Mouse (Mus musculus) forebrain, embryonic 15.5 days (tissue): ENCODE measurements around the gene Por. TPM values are rescaled to one million over a fixed set of nuclear protein-coding genes. Genes with fewer than 3 reads are reported as not detected.

Experiments used
- ATAC-seq: fragments of 200-750 bp; cut with Nextera tagmentation; replicated peaks from 2 replicates; pipeline ENCODE4 v1.8.0; 2017; ENCODE audit warnings: mild to moderate bottlenecking, moderate TSS enrichment, moderate library complexity
- H3K27ac ChIP-seq: fragments of 300-500 bp; sonication (generic); replicated peaks from 2 replicates; pipeline ENCODE4 v1.5.1; 2015; ENCODE audit warnings: mild to moderate bottlenecking, inconsistent platforms
- H3K27me3 ChIP-seq: fragments of 300-500 bp; sonication (generic); 2 replicates; pipeline ENCODE4 v1.6.1; 2015; ENCODE audit warnings: inconsistent platforms
- H3K36me3 ChIP-seq: fragments of 300-500 bp; sonication (generic); 2 replicates; pipeline ENCODE4 v1.6.1; 2015; ENCODE audit warnings: mild to moderate bottlenecking, inconsistent platforms
- H3K4me1 ChIP-seq: fragments of 300-500 bp; sonication (generic); 2 replicates; pipeline ENCODE4 v1.6.1; 2015; ENCODE audit warnings: inconsistent platforms
- H3K4me2 ChIP-seq: fragments of 300-500 bp; sonication (generic); replicated peaks from 2 replicates; pipeline ENCODE4 v1.6.1; 2015; ENCODE audit warnings: mild to moderate bottlenecking, inconsistent platforms
- H3K4me3 ChIP-seq: fragments of 300-500 bp; sonication (generic); 2 replicates; pipeline ENCODE4 v1.5.1; 2015; ENCODE audit warnings: mild to moderate bottlenecking, inconsistent platforms
- H3K9ac ChIP-seq: fragments of 300-500 bp; sonication (generic); replicated peaks from 2 replicates; pipeline ENCODE4 v1.6.1; 2015; ENCODE audit warnings: mild to moderate bottlenecking, inconsistent platforms
- H3K9me3 ChIP-seq: fragments of 300-500 bp; sonication (generic); 2 replicates; pipeline ENCODE4 v1.6.1; 2016; ENCODE audit warnings: inconsistent platforms
- WGBS: fragments of 180-500 bp; shearing (Covaris S2); methylation state at CpG from one replicate; pipeline ENCODE4 v1.1.7; 2015; ENCODE audit warnings: mixed read lengths; 5-methylcytosine and 5-hydroxymethylcytosine counted together
- polyA plus RNA-seq: library from polyadenylated mRNA; unstranded; fragments of >200 nt; fragmentation: Nextera tagmentation; extraction: Ambion mirVana; gene quantifications from 2 replicates; pipeline ENCODE4 v1.2.1, GENCODE M21; 2015

Por gene
- polyA plus RNA-seq, 1 experiment from 2014 or later = 108 TPM

- Histone ChIP-seq H3K4me1 (no peaks in the 10 kb centered on the region), H3K27me3 (no peaks in the 10 kb centered on the region), H3K9ac (no peak overlapping the region), H3K27ac (no peak overlapping the region), H3K9me3 (no peaks in the 10 kb centered on the region), H3K36me3 (peaks cover 12% of the 10 kb centered on the region), H3K4me2 (no peak overlapping the region), H3K4me3 (no peak overlapping the region)
- 78% methylated on average over 10 of the region's 10 CpGs for WGBS
- no peak for ATAC-seq
Observed at GRCm38 (mm10) chr5:135642686-135643551, 26.9 kb upstream of the Por start.

DNA sequence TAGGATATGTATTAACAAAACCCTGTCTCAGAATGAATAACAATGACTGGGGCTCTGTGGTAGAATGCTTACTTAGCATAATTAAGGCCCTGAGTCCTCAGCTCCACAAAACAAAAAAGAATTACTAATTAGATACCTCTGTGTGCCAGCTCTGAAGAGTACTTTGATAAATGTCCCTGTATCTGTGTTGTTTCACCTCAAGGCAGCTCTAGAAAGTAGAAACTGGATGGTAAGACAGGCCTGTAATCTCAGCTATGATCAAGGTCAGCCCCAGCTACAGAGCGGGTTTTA, 26.3 kb upstream of the Por start:
- Histone ChIP-seq H3K4me2 (no peak overlapping the region), H3K9ac (no peak overlapping the region), H3K9me3 (no peaks in the 10 kb centered on the region), H3K36me3 (peaks cover 8% of the 10 kb centered on the region), H3K27me3 (no peaks in the 10 kb centered on the region), H3K4me3 (no peak overlapping the region), H3K27ac (no peak overlapping the region), H3K4me1 (no peaks in the 10 kb centered on the region)
- ATAC-seq = no peak
- WGBS = 94% methylated on average over 1 of the region's 1 CpGs

GRCm38 (mm10) chr5:135643869-135644268, 26.0 kb upstream of the Por start:
- Histone ChIP-seq H3K4me1 (no peaks in the 10 kb centered on the region), H3K36me3 (peaks cover 8% of the 10 kb centered on the region), H3K27me3 (no peaks in the 10 kb centered on the region), H3K4me3 (no peak overlapping the region), H3K9ac (no peak overlapping the region), H3K27ac (no peak overlapping the region), H3K9me3 (no peaks in the 10 kb centered on the region), H3K4me2 (no peak overlapping the region)
- 94% methylated on average over 8 of the region's 8 CpGs for WGBS
- no peak for ATAC-seq

GRCm38 (mm10) chr5:135645330-135645729, 24.5 kb upstream of the Por start:
- no peak for ATAC-seq
- no peaks in the 10 kb centered on the region for H3K9me3 ChIP-seq
- H3K36me3 ChIP-seq = peaks cover 5% of the 10 kb centered on the region; the same call in 1 of the 2 replicates
- WGBS = 81% methylated on average over 5 of the region's 5 CpGs
- no peak overlapping the region for H3K27ac ChIP-seq
- no peak overlapping the region for H3K4me2 ChIP-seq
- H3K9ac ChIP-seq = no peak overlapping the region
- no peak overlapping the region for H3K4me3 ChIP-seq
- H3K4me1 ChIP-seq = no peaks in the 10 kb centered on the region
- no peaks in the 10 kb centered on the region for H3K27me3 ChIP-seq

GRCm38 (mm10) chr5:135646038-135646437, 23.8 kb upstream of the Por start:
- H3K9me3 ChIP-seq = no peaks in the 10 kb centered on the region
- peaks cover 3% of the 10 kb centered on the region; the same call in 1 of the 2 replicates for H3K36me3 ChIP-seq
- H3K9ac ChIP-seq = no peak overlapping the region
- H3K4me2 ChIP-seq = no peak overlapping the region
- no peaks in the 10 kb centered on the region for H3K27me3 ChIP-seq
- H3K4me1 ChIP-seq = no peaks in the 10 kb centered on the region
- ATAC-seq = no peak
- WGBS = 87% methylated on average over 6 of the region's 6 CpGs
- no peak overlapping the region for H3K4me3 ChIP-seq
- H3K27ac ChIP-seq = no peak overlapping the region

DNA sequence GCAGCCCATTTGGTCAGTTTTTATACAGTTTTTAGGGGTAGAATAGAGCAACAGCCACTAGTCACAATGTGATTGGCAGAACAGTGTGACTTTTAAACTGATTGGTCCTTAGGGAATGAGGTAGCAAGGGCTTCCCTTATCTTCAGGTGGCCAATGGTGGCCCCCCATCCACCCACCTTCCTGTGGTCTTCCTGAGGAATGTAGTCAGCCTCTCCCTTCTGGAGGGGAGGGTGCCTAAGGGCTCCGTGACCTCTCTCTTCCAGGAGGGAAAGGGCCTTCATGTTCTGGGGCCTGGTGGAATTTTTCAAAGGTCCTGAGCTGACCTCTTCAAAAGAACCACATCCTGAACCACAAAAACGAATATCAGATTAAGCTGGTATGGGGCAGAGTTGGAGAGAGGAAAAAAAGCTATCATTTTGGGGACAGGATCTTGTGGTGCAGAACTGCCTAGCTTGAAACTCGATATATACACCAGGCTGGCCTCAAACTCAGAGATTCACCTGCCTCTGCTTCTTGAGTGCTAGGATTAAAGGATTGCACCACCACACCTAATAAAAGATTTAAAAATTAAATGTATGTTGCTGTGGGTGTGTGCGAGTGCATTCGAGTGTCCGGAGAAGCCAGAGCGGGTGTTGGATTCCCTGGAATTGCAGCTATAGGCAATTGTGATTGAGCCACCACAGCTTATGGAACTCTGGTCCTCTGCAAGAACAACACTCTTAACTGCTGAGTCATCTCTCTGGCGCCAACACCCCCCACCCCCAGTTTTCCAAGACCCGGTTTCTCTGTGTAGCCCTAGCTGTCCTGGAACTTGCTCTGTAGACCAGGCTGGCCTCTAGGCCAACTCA, 21.1 kb upstream of the Por start:
- Histone ChIP-seq H3K9ac (no peak overlapping the region), H3K4me2 (no peak overlapping the region), H3K27ac (no peak overlapping the region), H3K27me3 (no peaks in the 10 kb centered on the region), H3K9me3 (no peaks in the 10 kb centered on the region), H3K4me1 (no peaks in the 10 kb centered on the region), H3K36me3 (no peaks in the 10 kb centered on the region), H3K4me3 (no peak overlapping the region)
- ATAC-seq = no peak
- WGBS = 88% methylated on average over 9 of the region's 9 CpGs

- 87% methylated on average over 1 of the region's 1 CpGs for WGBS
Observed at GRCm38 (mm10) chr5:135649309-135649633, 20.6 kb upstream of the Por start.

DNA sequence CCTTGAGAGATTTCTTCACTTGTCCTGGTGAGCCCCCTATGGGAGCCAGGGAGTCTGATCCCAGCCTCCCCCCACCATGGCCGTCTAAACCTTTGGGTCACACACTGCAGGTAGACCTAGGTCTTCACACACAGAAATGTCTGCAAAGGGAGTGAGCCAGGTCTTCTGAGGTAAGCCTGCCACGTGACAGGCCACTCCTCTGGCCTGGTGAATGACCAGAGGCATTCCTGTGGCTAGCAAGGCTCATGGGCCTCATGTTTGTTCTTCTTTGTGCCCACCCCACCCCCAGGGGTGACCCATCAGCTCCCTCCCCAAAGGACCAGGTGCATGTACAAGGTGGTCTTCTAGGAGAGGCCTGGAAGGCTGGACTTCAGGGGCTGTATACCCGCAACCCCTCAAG, 18.3 kb upstream of the Por start:
- Histone ChIP-seq H3K9me3 (no peaks in the 10 kb centered on the region), H3K36me3 (no peaks in the 10 kb centered on the region), H3K27me3 (no peaks in the 10 kb centered on the region), H3K4me1 (no peaks in the 10 kb centered on the region), H3K9ac (no peak overlapping the region), H3K4me2 (no peak overlapping the region), H3K4me3 (no peak overlapping the region), H3K27ac (no peak overlapping the region)
- 74% methylated on average over 3 of the region's 3 CpGs for WGBS
- no peak for ATAC-seq

More at GRCm38 (mm10) chr5:135649309-135649633, 20.6 kb upstream of the Por start:
- H3K4me1 ChIP-seq = no peaks in the 10 kb centered on the region
- H3K27ac ChIP-seq = no peak overlapping the region
- H3K9me3 ChIP-seq = no peaks in the 10 kb centered on the region
- H3K36me3 ChIP-seq = no peaks in the 10 kb centered on the region
- ATAC-seq = no peak
- no peak overlapping the region for H3K4me2 ChIP-seq
- H3K27me3 ChIP-seq = no peaks in the 10 kb centered on the region
- H3K9ac ChIP-seq = no peak overlapping the region
- H3K4me3 ChIP-seq = no peak overlapping the region

- ATAC-seq = no peak
- H3K36me3 ChIP-seq = no peaks in the 10 kb centered on the region
- no peaks in the 10 kb centered on the region for H3K27me3 ChIP-seq
- H3K9me3 ChIP-seq = no peaks in the 10 kb centered on the region
- no peak overlapping the region for H3K9ac ChIP-seq
- H3K27ac ChIP-seq = no peak overlapping the region
- no peak overlapping the region for H3K4me3 ChIP-seq
- WGBS = 91% methylated on average over 2 of the region's 2 CpGs
- H3K4me1 ChIP-seq = no peaks in the 10 kb centered on the region
- no peak overlapping the region for H3K4me2 ChIP-seq
Observed at GRCm38 (mm10) chr5:135653209-135653608, 16.6 kb upstream of the Por start.

- no peak overlapping the region for H3K9ac ChIP-seq
- H3K27ac ChIP-seq = no peak overlapping the region
- H3K4me2 ChIP-seq = no peak overlapping the region
- no peak overlapping the region for H3K4me3 ChIP-seq
- H3K36me3 ChIP-seq = no peaks in the 10 kb centered on the region
- H3K27me3 ChIP-seq = no peaks in the 10 kb centered on the region
- no peaks in the 10 kb centered on the region for H3K9me3 ChIP-seq
- no peak for ATAC-seq
- WGBS = 92% methylated on average over 5 of the region's 5 CpGs
- H3K4me1 ChIP-seq = no peaks in the 10 kb centered on the region
Observed at GRCm38 (mm10) chr5:135656046-135656445, 13.8 kb upstream of the Por start.

DNA sequence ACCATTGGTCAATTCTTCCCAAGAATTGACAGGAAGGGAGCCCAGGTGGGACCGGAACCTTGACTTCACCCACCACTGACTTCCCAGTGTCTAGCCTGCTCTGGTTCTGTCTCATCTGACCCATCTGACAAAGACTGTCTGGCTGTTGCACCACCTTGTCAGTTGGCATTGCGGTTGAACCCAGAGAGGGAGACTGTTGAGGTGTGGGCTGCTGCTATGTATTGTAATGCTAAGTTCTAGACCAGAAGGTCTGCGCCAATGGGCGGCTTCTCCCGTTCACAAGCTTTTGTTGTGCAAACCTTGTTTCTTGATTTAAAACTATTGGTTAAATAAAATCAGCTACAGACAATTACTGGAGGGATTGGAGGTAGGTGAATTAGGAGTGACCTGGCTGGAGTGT, 12.7 kb upstream of the Por start:
- H3K4me3 ChIP-seq = no peak overlapping the region
- no peaks in the 10 kb centered on the region for H3K4me1 ChIP-seq
- WGBS = 70% methylated on average over 5 of the region's 5 CpGs
- H3K27me3 ChIP-seq = no peaks in the 10 kb centered on the region
- H3K9me3 ChIP-seq = no peaks in the 10 kb centered on the region
- no peaks in the 10 kb centered on the region for H3K36me3 ChIP-seq
- no peak for ATAC-seq
- no peak overlapping the region for H3K9ac ChIP-seq
- H3K27ac ChIP-seq = no peak overlapping the region
- H3K4me2 ChIP-seq = no peak overlapping the region

- Histone ChIP-seq H3K9ac (no peak overlapping the region), H3K4me3 (no peak overlapping the region), H3K36me3 (no peaks in the 10 kb centered on the region), H3K9me3 (no peaks in the 10 kb centered on the region), H3K27me3 (no peaks in the 10 kb centered on the region), H3K4me2 (no peak overlapping the region), H3K27ac (no peak overlapping the region), H3K4me1 (no peaks in the 10 kb centered on the region)
- no peak for ATAC-seq
- WGBS = 64% methylated on average over 17 of the region's 17 CpGs
Observed at GRCm38 (mm10) chr5:135657703-135658373, 12.0 kb upstream of the Por start.
